Comparison of ENCODE assay signal across 8 mouse cellular contexts in the genomic region with DNA sequence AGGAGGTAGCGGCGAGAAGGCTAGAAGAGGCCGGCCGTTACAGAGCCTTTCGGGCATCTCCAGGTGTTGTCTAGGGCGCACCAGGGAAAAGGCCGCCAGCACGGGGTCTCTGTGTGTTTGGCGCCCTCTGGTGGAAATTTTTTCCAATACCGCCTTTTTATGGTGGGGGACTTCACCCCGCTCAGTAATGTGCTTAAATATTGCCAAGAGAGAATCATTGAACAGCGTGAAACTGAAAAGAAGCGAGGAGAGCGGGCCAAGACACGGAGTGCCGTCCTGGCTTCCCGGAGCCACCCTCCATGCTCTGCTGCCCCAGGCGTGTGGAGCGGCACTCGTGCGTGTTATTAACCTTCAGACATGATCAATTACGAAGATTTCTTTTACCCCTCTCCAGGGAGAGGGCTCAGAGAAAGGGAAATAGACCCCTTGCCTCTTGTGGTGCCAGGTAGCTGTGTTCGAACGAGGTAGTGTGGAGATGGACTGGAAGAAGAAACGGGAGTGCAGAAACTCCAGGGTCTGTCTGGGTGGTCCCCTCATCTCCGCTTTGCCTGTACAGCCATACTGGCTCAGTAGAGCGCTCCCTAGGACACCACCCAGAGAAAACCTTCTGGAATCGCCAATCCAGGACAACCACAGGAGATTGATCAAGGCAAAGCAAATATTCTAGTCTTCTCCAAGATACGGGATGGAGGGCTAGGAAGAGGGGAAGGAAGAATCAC. TPM values are rescaled to one million over a fixed set of nuclear protein-coding genes. Genes with fewer than 3 reads are reported as not detected.
DNase-seq lines count a peak whose midpoint lies in the region; ATAC-seq and TF ChIP-seq lines count a peak whose summit lies in the region.

No protein-coding gene starts in this region.

- H3K27me3 ChIP-seq in kidney, embryonic 14.5 days (ENCODE audit: control insufficient read depth, insufficient read depth, low read length), result peaks cover 78% of the 10 kb centered on the region
- H3K27me3 ChIP-seq in lung, embryonic 15.5 days, result peaks cover 78% of the 10 kb centered on the region

- peak overlapping the region; percentile 19; the same call in 1 of the 2 replicates for H3K4me2 ChIP-seq in kidney, embryonic 14.5 days (replicated peaks; ENCODE audit: low read depth, low read length)
- H3K4me2 ChIP-seq in lung, embryonic 15.5 days, result no peak overlapping the region

- TF ChIP-seq POLR2A in bone marrow macrophage, adult 2 months (IDR thresholded peaks at IDR 0.05; ENCODE audit: borderline replicate concordance, low read depth, low read length), result no peak

- H3K9me3 ChIP-seq in kidney, embryonic 14.5 days (ENCODE audit: control insufficient read depth, low read length), result no peaks in the 10 kb centered on the region
- H3K9me3 ChIP-seq in lung, embryonic 15.5 days, result no peaks in the 10 kb centered on the region

- no peak overlapping the region for H3K9ac ChIP-seq in kidney, embryonic 14.5 days (ENCODE audit: low read depth, low read length)
- H3K9ac ChIP-seq in lung, embryonic 15.5 days, result no peak overlapping the region

- ATAC-seq in kidney, embryonic 14.5 days (ENCODE audit: low FRiP score, low TSS enrichment), result no peak
- 0 out of 2 replicates have a peak, but pooled peaks have one; percentile 33 for ATAC-seq in lung, embryonic 15.5 days (ENCODE audit: borderline replicate concordance, extremely low read depth, low FRiP score, low TSS enrichment)

- H3K36me3 ChIP-seq in kidney, embryonic 14.5 days (ENCODE audit: control insufficient read depth, insufficient read depth, low read length), result no peaks in the 10 kb centered on the region
- no peaks in the 10 kb centered on the region for H3K36me3 ChIP-seq in lung, embryonic 15.5 days

- peak; percentile 93 for TF ChIP-seq CTCF in bone marrow macrophage, adult 2 months (IDR thresholded peaks at IDR 0.05; ENCODE audit: low read depth, low read length)

- under 1% methylated on average over 29 of the region's 29 CpGs for WGBS in kidney, embryonic 14.5 days
- under 1% methylated on average over 29 of the region's 29 CpGs for WGBS in lung, embryonic 15.5 days

- H3K4me3 ChIP-seq in bone marrow macrophage, adult 2 months (ENCODE audit: insufficient read depth, low read length), result no peak overlapping the region
- no peak overlapping the region for H3K4me3 ChIP-seq in kidney, embryonic 14.5 days (ENCODE audit: low read length)
- H3K4me3 ChIP-seq in lung, embryonic 15.5 days, result no peak overlapping the region

- peak; percentile 28 for DNase-seq in urinary bladder, postnatal 14 days (ENCODE audit: low spot score)
- DNase-seq in urinary bladder, postnatal 4 days (ENCODE audit: low spot score in 2 of 2), result no peak
- peak; percentile 84 for DNase-seq in forelimb bud, embryonic 11.5 days (ENCODE audit: low read depth, low spot score)
- peak; percentile 59 to 60 for DNase-seq in right cerebral cortex, adult 2 months (ENCODE audit: low spot score in 2 of 2)
- no peak for DNase-seq in c-Kit-positive CD71-positive TER-119-positive erythroid progenitor cells, embryonic 14.5 days (ENCODE audit: low spot score)

- H3K27ac ChIP-seq in bone marrow macrophage, adult 2 months (ENCODE audit: insufficient read depth, low read depth, low read length), result no peak overlapping the region
- no peak overlapping the region for H3K27ac ChIP-seq in kidney, embryonic 14.5 days (ENCODE audit: low read depth, low read length)
- no peak overlapping the region for H3K27ac ChIP-seq in lung, embryonic 15.5 days

- H3K4me1 ChIP-seq in bone marrow macrophage, adult 2 months (ENCODE audit: control insufficient read depth, insufficient read depth, low read length), result no peaks in the 10 kb centered on the region
- peaks cover 29% of the 10 kb centered on the region; the same call in 1 of the 2 replicates for H3K4me1 ChIP-seq in kidney, embryonic 14.5 days (ENCODE audit: control insufficient read depth, insufficient read depth, low read length)
- peaks cover 41% of the 10 kb centered on the region for H3K4me1 ChIP-seq in lung, embryonic 15.5 days

RNA-seq across cellular contexts. Expression of a gene that starts 8.4 kb away (rescaled TPM):
- polyA plus RNA-seq in bone marrow macrophage, adult 2 months (2012; ENCODE audit: insufficient read depth, insufficient read length, missing spikeins), result not detected in 2 replicates
- polyA plus RNA-seq in kidney, embryonic 14.5 days (2014; fragmentation: Nextera tagmentation; extraction: Ambion mirVana), result 0.18 TPM in 1 of 2 replicates, not detected in the other
- polyA plus RNA-seq in lung, embryonic 15.5 days (2015; fragmentation: Nextera tagmentation; extraction: Ambion mirVana), result 0.09 and 0.38 TPM in 2 replicates

RNA-seq across cellular contexts. Expression of a gene that starts 52.6 kb away (rescaled TPM):
- not detected in 2 replicates for polyA plus RNA-seq in bone marrow macrophage, adult 2 months (2012; ENCODE audit: insufficient read depth, insufficient read length, missing spikeins)
- polyA plus RNA-seq in kidney, embryonic 14.5 days (2014; fragmentation: Nextera tagmentation; extraction: Ambion mirVana), result 2.2 and 3.4 TPM in 2 replicates
- polyA plus RNA-seq in lung, embryonic 15.5 days (2015; fragmentation: Nextera tagmentation; extraction: Ambion mirVana), result 6.9 and 7.6 TPM in 2 replicates

Comparison
In these comparisons a context has a peak if more than half of its experiments do, and no peak if none do; other contexts are left out.
1. DNase-seq: peak in urinary bladder, postnatal 14 days (single experiment), forelimb bud, embryonic 11.5 days (single experiment) and right cerebral cortex, adult 2 months (2 of 2); none in urinary bladder, postnatal 4 days (0 of 2) and c-Kit-positive CD71-positive TER-119-positive erythroid progenitor cells, embryonic 14.5 days (single experiment).